Mouse (Mus musculus): Measurements from ENCODE around the gene Spin1. TPM values are rescaled to one million over a fixed set of nuclear protein-coding genes. Genes with fewer than 3 reads are reported as not detected.
"Not testable (repeated sequence)": the region's sequence is repeated elsewhere in the genome, so short reads cannot be mapped to it uniquely, and the experiment has no call there.

Gene Spin1
- polyA plus RNA-seq, 1 experiment from 2014 or later: 39.5 TPM

- Histone ChIP-seq H3K4me2 (peak overlapping the region; percentile 99), H3K27ac (ENCODE audit: low read depth, low read length) (peak overlapping the region; percentile 82; the same call in 1 of the 2 replicates), H3K27me3 (replicated peaks; ENCODE audit: control insufficient read depth, insufficient read depth, low read length) (no peaks in the 10 kb centered on the region), H3K4me3 (ENCODE audit: low read depth, low read length) (peak overlapping the region; percentile 87), H3K4me1 (replicated peaks; ENCODE audit: control insufficient read depth, insufficient read depth, low read length) (no peaks in the 10 kb centered on the region), H3K36me3 (ENCODE audit: control insufficient read depth, insufficient read depth, low read length) (0 out of 2 replicates have a peak, but pooled peaks cover 5% of the 10 kb centered on the region), H3K9me3 (ENCODE audit: control insufficient read depth, low read length) (no peaks in the 10 kb centered on the region; the same call in 1 of the 2 replicates), H3K9ac (ENCODE audit: low read depth, low read length) (peak overlapping the region; percentile 93)
- WGBS: 31% methylated on average over 11 of the region's 11 CpGs
- no peak for ATAC-seq (replicated peaks; ENCODE audit: low FRiP score)
- no peak for DNase-seq (ENCODE audit: low spot score)
Observed at GRCm38 (mm10) chr13:51101777-51102132, 1.1 kb downstream of the Spin1 start.

- H3K9ac ChIP-seq (ENCODE audit: low read depth, low read length): no peak overlapping the region
- no peaks in the 10 kb centered on the region for H3K4me1 ChIP-seq (replicated peaks; ENCODE audit: control insufficient read depth, insufficient read depth, low read length)
- no peak for DNase-seq (ENCODE audit: low spot score)
- no peak overlapping the region for H3K27ac ChIP-seq (ENCODE audit: low read depth, low read length)
- 0 out of 2 replicates have a peak, but pooled peaks cover 5% of the 10 kb centered on the region for H3K36me3 ChIP-seq (ENCODE audit: control insufficient read depth, insufficient read depth, low read length)
- no peaks in the 10 kb centered on the region; the same call in 1 of the 2 replicates for H3K9me3 ChIP-seq (ENCODE audit: control insufficient read depth, low read length)
- WGBS: 92% methylated on average over 9 of the region's 9 CpGs
- H3K4me2 ChIP-seq: no peak overlapping the region
- ATAC-seq (replicated peaks; ENCODE audit: low FRiP score): no peak
- no peaks in the 10 kb centered on the region for H3K27me3 ChIP-seq (replicated peaks; ENCODE audit: control insufficient read depth, insufficient read depth, low read length)
- H3K4me3 ChIP-seq (ENCODE audit: low read depth, low read length): no peak overlapping the region
Observed at GRCm38 (mm10) chr13:51103111-51103725, 2.5 kb downstream of the Spin1 start.

- no peaks in the 10 kb centered on the region; the same call in 1 of the 2 replicates for H3K9me3 ChIP-seq (ENCODE audit: control insufficient read depth, low read length)
- H3K4me2 ChIP-seq: no peak overlapping the region
- H3K27ac ChIP-seq (ENCODE audit: low read depth, low read length): no peak overlapping the region
- no peak overlapping the region for H3K9ac ChIP-seq (ENCODE audit: low read depth, low read length)
- no peaks in the 10 kb centered on the region for H3K4me1 ChIP-seq (replicated peaks; ENCODE audit: control insufficient read depth, insufficient read depth, low read length)
- H3K36me3 ChIP-seq (ENCODE audit: control insufficient read depth, insufficient read depth, low read length): 0 out of 2 replicates have a peak, but pooled peaks cover 7% of the 10 kb centered on the region
- ATAC-seq (replicated peaks; ENCODE audit: low FRiP score): no peak
- H3K4me3 ChIP-seq (ENCODE audit: low read depth, low read length): no peak overlapping the region
- WGBS: 93% methylated on average over 9 of the region's 9 CpGs
- DNase-seq (ENCODE audit: low spot score): no peak
- no peaks in the 10 kb centered on the region for H3K27me3 ChIP-seq (replicated peaks; ENCODE audit: control insufficient read depth, insufficient read depth, low read length)
Observed at GRCm38 (mm10) chr13:51103861-51104650, 3.4 kb downstream of the Spin1 start.

GRCm38 (mm10) chr13:51105861-51106655 lies 5.4 kb downstream of the Spin1 start:
- Histone ChIP-seq H3K4me1 (replicated peaks; ENCODE audit: control insufficient read depth, insufficient read depth, low read length) (no peaks in the 10 kb centered on the region), H3K27ac (ENCODE audit: low read depth, low read length) (no peak overlapping the region), H3K27me3 (replicated peaks; ENCODE audit: control insufficient read depth, insufficient read depth, low read length) (no peaks in the 10 kb centered on the region), H3K4me3 (ENCODE audit: low read depth, low read length) (no peak overlapping the region), H3K4me2 (no peak overlapping the region), H3K36me3 (ENCODE audit: control insufficient read depth, insufficient read depth, low read length) (peaks cover 14% of the 10 kb centered on the region), H3K9me3 (ENCODE audit: control insufficient read depth, low read length) (peaks cover 3% of the 10 kb centered on the region; the same call in 1 of the 2 replicates), H3K9ac (ENCODE audit: low read depth, low read length) (no peak overlapping the region)
- DNase-seq (ENCODE audit: low spot score) (no peak), ATAC-seq (replicated peaks; ENCODE audit: low FRiP score) (no peak)
- 93% methylated on average over 3 of the region's 3 CpGs for WGBS

- no peak for ATAC-seq (replicated peaks; ENCODE audit: low FRiP score)
- DNase-seq (ENCODE audit: low spot score): no peak
- no peak overlapping the region for H3K27ac ChIP-seq (ENCODE audit: low read depth, low read length)
- H3K9ac ChIP-seq (ENCODE audit: low read depth, low read length): no peak overlapping the region
- WGBS: 85% methylated on average over 4 of the region's 4 CpGs
- no peaks in the 10 kb centered on the region for H3K4me1 ChIP-seq (replicated peaks; ENCODE audit: control insufficient read depth, insufficient read depth, low read length)
- no peaks in the 10 kb centered on the region for H3K27me3 ChIP-seq (replicated peaks; ENCODE audit: control insufficient read depth, insufficient read depth, low read length)
- peaks cover 6% of the 10 kb centered on the region; the same call in 1 of the 2 replicates for H3K9me3 ChIP-seq (ENCODE audit: control insufficient read depth, low read length)
- peaks cover 17% of the 10 kb centered on the region for H3K36me3 ChIP-seq (ENCODE audit: control insufficient read depth, insufficient read depth, low read length)
- no peak overlapping the region for H3K4me3 ChIP-seq (ENCODE audit: low read depth, low read length)
- no peak overlapping the region for H3K4me2 ChIP-seq
Observed at GRCm38 (mm10) chr13:51106816-51107215, 6.1 kb downstream of the Spin1 start.

- Histone ChIP-seq H3K4me1 (replicated peaks; ENCODE audit: control insufficient read depth, insufficient read depth, low read length) (no peaks in the 10 kb centered on the region), H3K4me2 (no peak overlapping the region), H3K27ac (ENCODE audit: low read depth, low read length) (no peak overlapping the region), H3K9me3 (ENCODE audit: control insufficient read depth, low read length) (peaks cover 10% of the 10 kb centered on the region; the same call in 1 of the 2 replicates), H3K27me3 (replicated peaks; ENCODE audit: control insufficient read depth, insufficient read depth, low read length) (no peaks in the 10 kb centered on the region), H3K9ac (ENCODE audit: low read depth, low read length) (no peak overlapping the region), H3K4me3 (ENCODE audit: low read depth, low read length) (no peak overlapping the region), H3K36me3 (ENCODE audit: control insufficient read depth, insufficient read depth, low read length) (peaks cover 12% of the 10 kb centered on the region)
- DNase-seq (ENCODE audit: low spot score): no peak
- 92% methylated on average over 2 of the region's 2 CpGs for WGBS
- no peak for ATAC-seq (replicated peaks; ENCODE audit: low FRiP score)
Observed at GRCm38 (mm10) chr13:51109517-51109916, 8.8 kb downstream of the Spin1 start.

- H3K27me3 ChIP-seq (replicated peaks; ENCODE audit: control insufficient read depth, insufficient read depth, low read length); H3K9ac ChIP-seq (ENCODE audit: low read depth, low read length); DNase-seq (ENCODE audit: low spot score); H3K4me1 ChIP-seq (replicated peaks; ENCODE audit: control insufficient read depth, insufficient read depth, low read length); H3K4me2 ChIP-seq; H3K9me3 ChIP-seq (ENCODE audit: control insufficient read depth, low read length); H3K27ac ChIP-seq (ENCODE audit: low read depth, low read length); H3K4me3 ChIP-seq (ENCODE audit: low read depth, low read length); ATAC-seq (replicated peaks; ENCODE audit: low FRiP score): not testable (repeated sequence)
- WGBS: 52% methylated on average over 4 of the region's 4 CpGs
- H3K36me3 ChIP-seq (ENCODE audit: control insufficient read depth, insufficient read depth, low read length): peaks cover 10% of the 10 kb centered on the region
Observed at GRCm38 (mm10) chr13:51114398-51114797, 13.7 kb downstream of the Spin1 start.

GRCm38 (mm10) chr13:51115762-51116161 lies 15.1 kb downstream of the Spin1 start:
- no peak for DNase-seq (ENCODE audit: low spot score)
- 0 out of 2 replicates have a peak, but pooled peaks cover 9% of the 10 kb centered on the region for H3K9me3 ChIP-seq (ENCODE audit: control insufficient read depth, low read length)
- H3K9ac ChIP-seq (ENCODE audit: low read depth, low read length): no peak overlapping the region
- H3K27me3 ChIP-seq (replicated peaks; ENCODE audit: control insufficient read depth, insufficient read depth, low read length): no peaks in the 10 kb centered on the region
- 0 out of 2 replicates have a peak, but pooled peaks have one; percentile 26 for ATAC-seq (replicated peaks; ENCODE audit: low FRiP score)
- peaks cover 13% of the 10 kb centered on the region for H3K4me1 ChIP-seq (replicated peaks; ENCODE audit: control insufficient read depth, insufficient read depth, low read length)
- H3K4me2 ChIP-seq: no peak overlapping the region
- H3K36me3 ChIP-seq (ENCODE audit: control insufficient read depth, insufficient read depth, low read length): peaks cover 3% of the 10 kb centered on the region; the same call in 1 of the 2 replicates
- H3K27ac ChIP-seq (ENCODE audit: low read depth, low read length): no peak overlapping the region
- WGBS: 79% methylated on average over 3 of the region's 3 CpGs
- no peak overlapping the region for H3K4me3 ChIP-seq (ENCODE audit: low read depth, low read length)

Measured in liver, embryonic 11.5 days (tissue).